Mouse (Mus musculus): Measurements from ENCODE around the gene Pwwp2b. TPM values are rescaled to one million over a fixed set of nuclear protein-coding genes. Genes with fewer than 3 reads are reported as not detected.

Pwwp2b gene
- total RNA-seq, 2 experiments from 2014 or later, result 18.2 to 21.0 TPM

GRCm38 (mm10) chr7:139222341-139222740 lies 25.9 kb upstream of the Pwwp2b start:
- DNase-seq (ENCODE audit: low spot score in 2 of 2), result no peak

- DNase-seq (ENCODE audit: low spot score in 2 of 2), result no peak
Observed at GRCm38 (mm10) chr7:139224070-139224469, 24.2 kb upstream of the Pwwp2b start.

DNA sequence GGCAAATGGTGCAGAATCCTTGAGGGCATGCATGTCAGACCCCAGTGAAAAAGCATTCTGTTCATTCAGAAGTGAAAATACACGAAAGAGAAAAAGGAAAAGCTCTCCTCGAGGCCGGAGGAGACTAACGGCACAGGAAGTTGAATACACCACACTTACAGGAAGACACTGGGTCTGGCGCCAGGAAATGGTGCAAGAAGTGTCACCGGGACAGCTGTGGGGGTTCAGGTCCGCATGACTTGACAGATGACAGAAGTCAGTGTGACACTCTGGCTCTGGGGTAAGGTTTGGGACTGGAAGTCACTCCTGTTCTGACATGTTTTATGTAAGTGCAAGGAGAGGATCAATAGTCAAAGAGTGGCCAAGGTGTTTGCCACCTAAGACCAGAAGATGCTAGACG lies 23.6 kb upstream of the Pwwp2b start:
- DNase-seq (ENCODE audit: low spot score in 2 of 2), result no peak

DNA sequence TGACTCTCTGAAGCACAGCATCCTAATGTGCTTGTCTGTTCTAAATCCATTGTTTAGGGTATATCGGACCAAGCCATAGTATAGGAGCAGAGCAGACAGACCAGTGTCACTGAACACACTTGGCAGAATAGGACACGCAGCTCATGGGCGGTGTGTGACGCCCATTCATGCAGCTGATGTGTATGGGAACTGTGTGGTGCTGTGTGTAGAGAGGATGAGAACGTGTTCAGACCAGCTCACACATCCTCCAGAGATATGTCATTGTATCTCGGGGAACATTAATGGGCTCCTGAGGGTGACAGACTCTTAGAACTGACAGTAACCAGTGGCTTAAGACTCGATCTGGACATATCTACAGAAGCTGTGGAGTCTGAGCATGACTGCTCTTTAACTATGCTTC lies 21.9 kb upstream of the Pwwp2b start:
- no peak for DNase-seq (ENCODE audit: low spot score in 2 of 2)

DNA sequence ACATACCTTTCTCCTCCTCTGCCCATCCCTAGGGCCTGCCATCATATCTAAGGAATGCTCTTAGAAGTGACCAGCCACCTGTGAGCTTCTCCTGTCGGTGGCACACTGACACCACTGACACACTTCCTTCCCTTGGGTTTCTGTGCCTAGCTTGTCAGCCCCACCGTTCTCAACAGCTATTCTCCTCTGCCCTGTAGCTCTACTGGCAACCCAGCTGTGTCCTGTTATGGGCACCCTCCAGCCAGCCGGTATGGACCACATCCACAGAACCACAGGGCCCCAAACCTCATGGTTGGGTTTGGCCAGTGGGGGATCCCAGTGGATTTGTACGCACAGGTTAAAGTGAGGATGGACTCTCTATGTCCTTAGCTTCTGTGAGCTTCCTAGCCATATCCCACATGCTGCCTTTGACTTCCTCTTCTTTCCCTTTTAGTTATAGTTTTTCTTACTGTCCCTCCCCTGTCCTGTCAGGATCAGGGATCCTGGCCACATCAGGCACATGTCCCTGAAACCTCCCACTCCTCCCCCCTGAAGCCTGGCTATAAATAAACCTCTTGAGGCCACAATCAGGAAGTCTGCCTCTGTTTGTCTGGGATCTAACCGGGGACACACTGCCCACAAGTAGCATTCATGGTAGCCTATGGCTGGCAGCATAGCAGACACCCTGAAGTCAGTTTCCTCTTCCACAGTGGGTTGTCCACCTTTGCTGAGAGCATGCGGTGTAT lies 19.7 kb upstream of the Pwwp2b start:
- DNase-seq (ENCODE audit: low spot score in 2 of 2), result no peak

GRCm38 (mm10) chr7:139229837-139230236 lies 18.4 kb upstream of the Pwwp2b start:
- no peak for DNase-seq (ENCODE audit: low spot score in 2 of 2)

DNA sequence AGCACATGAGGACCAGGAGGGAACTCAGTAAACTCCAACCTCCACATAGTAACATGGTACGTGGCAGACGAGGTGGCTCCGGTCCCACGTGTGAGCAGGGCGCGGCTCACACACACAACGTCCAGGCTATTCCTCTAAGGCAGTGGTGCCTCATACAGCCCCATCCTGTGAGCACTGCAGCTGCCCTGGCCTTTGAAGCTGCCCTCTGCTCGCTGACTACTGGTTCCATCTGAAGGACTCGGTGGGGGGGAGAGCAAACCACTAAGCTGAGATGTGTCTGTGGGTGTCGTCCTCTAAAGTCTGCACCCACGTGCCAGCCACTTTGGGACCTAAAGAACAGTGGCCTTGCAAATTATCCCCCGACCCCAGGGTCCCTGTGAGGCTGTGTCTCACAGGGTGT lies 18.0 kb upstream of the Pwwp2b start:
- DNase-seq (ENCODE audit: low spot score in 2 of 2), result no peak

- peak; percentile 73 to 78 for DNase-seq (ENCODE audit: low spot score in 2 of 2)
Observed at GRCm38 (mm10) chr7:139233714-139234113, 14.6 kb upstream of the Pwwp2b start.

DNA sequence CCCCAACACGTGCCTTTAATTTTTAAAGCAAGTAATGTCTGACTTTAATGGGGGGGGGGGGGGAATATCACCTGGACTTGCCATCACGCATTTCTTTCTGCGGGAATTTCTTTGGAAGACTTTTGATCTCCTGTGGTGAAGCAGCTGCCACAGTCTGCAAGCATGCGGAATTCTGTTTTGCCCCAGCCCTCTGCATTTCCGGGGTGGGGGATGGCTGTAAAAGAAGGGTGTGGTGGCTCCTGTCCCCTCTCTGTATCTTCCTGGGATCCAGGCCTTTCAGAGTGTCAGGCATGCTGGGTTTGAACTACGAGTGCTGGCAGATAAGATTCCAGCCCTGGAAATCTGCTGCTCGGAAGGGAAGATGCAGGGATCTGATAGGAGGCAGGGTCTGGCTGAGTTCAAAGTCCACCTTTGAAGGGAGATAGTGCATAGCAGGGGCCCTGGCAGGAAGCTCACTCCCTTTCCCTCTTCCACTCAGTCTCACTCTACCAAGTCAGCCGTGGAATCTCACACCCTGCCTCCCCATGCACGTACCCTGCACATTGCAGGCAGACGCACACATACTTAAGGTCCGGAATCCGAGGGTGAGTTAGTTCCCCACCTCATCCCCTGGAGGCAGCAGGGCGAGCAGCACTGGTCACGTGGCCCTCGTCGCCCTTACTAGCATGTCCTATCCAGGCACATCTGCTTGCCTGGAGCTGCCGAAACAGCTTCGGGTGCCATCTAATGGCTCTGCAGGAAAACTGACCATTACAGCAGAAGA lies 13.7 kb upstream of the Pwwp2b start:
- DNase-seq (ENCODE audit: low spot score in 2 of 2), result peak in 1 of 2 experiments; percentile 23

GRCm38 (mm10) chr7:139235651-139236358 lies 12.5 kb upstream of the Pwwp2b start:
- no peak for DNase-seq (ENCODE audit: low spot score in 2 of 2)

DNA sequence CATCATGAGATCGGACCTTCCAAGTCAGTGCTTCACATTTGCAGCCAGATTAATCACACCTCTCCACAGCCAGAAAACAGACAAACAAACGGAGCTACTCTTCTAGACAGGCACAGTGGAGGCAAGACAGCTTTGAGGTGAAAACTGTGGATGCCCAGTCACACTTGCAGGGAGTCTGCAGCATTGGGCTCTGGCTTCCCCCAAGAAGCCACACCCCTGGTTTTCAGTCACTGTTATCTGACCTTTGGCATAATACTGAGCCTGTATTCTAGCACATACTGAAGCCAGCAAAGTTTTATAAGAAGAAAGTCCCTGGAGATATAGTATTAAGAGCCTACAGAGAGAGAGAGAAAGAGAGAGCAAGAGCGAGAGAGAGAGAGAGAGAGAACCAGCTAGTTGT lies 8.8 kb upstream of the Pwwp2b start:
- DNase-seq (ENCODE audit: low spot score in 2 of 2), result no peak

DNA sequence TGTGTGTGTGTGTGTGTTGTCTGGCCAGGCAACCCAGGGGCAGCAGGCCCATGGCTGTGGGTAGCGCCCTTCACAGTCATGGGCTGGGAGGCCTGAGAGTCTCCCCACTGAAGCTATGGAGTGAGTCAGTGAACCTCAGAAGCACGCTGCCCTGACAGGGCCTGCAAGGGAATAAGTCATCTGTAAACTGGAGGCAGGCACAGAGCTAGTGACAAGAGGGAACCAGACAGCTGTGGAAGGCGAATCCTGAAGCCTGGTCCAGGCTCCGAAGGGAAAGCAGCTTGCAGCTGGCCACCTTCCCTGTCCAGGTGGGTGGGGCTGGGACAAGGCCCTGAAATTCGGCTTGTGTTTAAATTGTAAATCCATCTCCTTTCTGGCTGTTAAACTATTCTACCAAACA lies 2.2 kb upstream of the Pwwp2b start:
- no peak for DNase-seq (ENCODE audit: low spot score in 2 of 2)

DNA sequence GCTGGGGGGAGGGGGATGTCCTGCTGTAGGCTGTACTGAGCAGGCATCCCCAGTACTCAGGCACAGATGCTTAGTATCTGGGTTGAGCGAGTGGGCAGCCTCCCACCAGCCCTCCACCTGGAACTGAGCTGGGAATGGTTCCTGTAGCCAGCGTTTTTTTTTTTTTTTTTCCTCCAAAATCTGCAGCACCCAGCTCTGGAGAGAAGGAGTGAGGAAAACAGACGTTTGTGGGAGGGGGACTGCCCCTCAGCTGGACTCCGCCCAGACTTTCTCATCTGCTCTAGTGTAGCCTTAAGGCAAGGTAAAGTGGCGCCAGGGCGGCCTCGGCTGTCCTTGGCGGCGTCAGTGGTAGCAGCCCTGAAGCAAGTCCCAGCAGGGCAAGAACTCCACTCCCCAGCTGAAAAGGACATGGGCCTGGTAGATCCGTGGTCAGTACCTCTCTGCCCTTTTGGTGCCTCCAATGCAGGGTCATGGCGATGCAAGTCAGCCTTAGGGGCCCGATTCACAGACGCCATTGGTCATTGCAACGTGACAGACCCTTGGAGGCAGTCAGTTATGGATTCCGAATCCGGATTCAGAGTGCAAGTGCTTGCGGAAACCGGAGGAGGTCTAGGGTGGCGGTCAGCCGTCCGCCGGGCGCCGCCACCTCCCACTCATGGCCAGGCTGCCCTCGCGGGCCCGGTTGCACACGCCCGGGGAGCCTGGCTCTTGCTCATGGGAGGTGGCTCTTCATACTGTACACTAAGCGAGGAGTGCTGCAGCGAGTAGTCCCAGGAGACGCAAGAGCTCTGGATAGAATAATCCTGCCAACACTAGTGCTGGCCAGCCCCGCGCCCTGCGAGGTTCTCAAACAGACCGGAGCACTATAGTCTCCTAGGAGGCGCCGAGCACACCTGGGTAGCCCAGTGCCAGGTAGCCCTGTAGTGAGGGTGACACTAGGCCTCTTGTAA lies 1.1 kb upstream of the Pwwp2b start:
- peak in 1 of 2 experiments; percentile 34 for DNase-seq (ENCODE audit: low spot score in 2 of 2)

DNA sequence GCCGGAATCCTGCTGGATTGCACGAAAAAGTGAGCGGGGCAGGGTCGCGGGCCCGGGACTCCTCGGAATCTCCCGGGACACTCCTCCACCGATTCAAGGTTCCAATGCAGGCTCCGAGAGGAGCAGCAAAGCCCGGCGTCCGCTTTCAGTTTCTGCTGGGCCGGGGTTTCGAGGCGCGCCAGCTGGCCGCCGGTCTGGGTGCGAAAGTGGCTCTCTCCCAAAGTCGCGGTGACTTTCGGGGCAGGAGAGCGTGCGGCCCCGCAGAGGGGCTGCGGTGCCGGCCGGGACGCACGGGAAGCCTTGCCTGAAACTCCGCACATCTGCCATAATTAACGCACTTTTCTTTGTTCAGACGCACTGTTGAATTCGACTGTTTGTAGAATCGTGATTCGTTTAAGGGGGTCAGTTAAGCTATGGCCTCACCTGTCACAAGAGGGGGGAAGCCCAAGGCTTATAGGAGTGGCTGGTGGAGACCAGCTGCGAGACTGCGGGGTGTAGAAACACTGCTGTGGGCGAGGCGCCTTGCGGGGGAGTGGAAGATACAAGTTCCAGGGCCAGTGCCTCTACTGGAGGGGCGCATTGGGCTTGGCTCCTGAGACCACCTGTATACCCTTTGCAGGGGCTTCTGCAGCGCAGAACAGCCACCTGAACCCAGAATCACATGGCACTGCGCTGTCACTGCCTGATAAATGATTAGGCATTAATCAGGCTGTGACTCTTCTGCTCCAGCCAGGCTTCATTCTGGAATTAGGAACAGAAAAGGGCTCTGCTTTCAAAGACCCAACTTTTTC lies 528 bp downstream of the Pwwp2b start:
- no peak for DNase-seq (ENCODE audit: low spot score in 2 of 2)

DNA sequence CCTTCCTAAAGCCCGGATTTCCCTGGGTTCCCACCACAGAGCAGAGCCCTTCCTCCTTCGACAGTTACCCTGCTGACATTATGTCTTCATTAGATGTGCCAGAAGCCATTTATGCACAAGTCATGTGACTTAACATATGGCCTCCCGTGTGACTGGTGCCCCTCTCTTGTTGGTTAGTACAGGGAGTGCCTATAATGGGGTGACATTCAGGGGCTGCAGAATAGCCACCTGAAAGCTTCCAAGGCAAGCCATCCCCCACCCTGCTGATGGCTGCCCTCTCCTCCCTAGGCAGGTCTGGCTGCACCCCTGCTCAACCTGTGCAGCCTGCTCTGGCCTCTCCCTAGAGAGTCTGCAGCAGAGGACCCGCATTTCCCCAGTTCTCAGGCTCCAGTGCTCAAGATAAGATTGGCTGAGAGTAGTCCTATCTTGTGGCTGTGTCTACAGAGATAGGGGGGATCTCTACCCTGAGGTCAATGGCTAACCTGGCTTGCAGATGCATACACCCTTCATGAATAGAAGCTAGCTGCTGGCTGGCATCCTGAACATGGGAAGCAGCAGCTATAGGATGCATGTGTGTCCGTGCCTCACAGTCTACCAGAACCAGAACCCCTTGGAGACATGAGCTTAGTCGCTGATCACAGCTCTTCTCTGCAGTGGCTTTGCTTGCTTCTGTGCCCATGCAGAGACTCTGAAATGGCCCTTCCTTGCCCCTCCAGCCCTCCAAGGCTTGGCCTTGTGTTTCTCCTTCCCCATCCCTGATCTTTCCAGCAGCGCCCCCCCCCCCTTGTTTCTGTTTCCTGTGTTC lies 1.3 kb downstream of the Pwwp2b start:
- DNase-seq (ENCODE audit: low spot score in 2 of 2), result no peak

- DNase-seq (ENCODE audit: low spot score in 2 of 2), result peak in 1 of 2 experiments; percentile 34
Observed at GRCm38 (mm10) chr7:139251881-139252301, 3.6 kb downstream of the Pwwp2b start.

- no peak for DNase-seq (ENCODE audit: low spot score in 2 of 2)
Observed at GRCm38 (mm10) chr7:139252566-139252965, 4.3 kb downstream of the Pwwp2b start.

DNA sequence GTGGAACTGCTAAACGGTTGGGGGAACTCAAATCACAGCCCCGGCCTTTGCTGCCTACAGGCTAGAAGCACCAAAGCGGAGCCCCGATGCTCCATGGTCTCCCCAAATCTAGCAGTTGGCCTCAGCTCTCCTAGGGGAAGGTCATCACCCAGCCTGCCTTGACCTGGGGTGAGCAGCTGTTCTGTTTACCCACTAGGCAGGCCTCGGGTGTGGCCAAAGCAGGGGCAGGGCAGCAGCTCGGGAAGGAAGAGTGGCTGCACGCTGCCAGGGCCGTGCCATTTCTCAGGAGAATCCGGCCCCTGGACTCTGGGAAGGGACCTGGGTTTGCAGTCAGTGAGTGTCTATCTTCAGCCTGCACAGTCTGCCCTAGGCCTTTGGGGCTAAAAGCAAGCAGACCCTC lies 4.7 kb downstream of the Pwwp2b start:
- DNase-seq (ENCODE audit: low spot score in 2 of 2), result no peak

DNA sequence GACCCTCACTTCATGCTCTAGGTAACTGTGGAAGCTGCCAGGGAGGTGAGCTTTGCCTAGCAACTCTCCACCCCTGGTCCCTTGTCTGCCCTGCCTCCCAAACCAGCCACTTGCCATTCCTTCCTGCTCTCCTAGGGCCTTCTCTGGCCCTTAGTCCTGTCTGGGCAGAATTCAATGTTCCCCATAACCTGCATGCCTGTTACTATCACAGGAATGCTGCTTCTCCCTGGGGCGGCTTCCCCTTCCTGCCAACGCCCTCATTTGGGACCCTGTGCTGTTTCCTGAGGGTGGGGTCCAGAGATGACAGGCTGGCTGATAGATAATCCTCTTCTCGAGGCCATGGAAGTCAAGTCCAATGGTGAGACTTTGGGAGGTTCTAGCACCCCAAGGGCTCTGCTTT lies 5.2 kb downstream of the Pwwp2b start:
- DNase-seq (ENCODE audit: low spot score in 2 of 2), result no peak

Measured in adrenal gland, postnatal 4 days (tissue).